Mouse (Mus musculus) gastrocnemius, postnatal 36 days (tissue): ENCODE data around the gene B4galnt4. TPM values are rescaled to one million over a fixed set of nuclear protein-coding genes. Genes with fewer than 3 reads are reported as not detected.
A peak's percentile ranks its signal among the peaks of the same experiment; 100 is the strongest.

Experiments used
- DNase-seq, 2 experiments: peaks; one replicate each; pipeline ENCODE4 v3.0.0; 2022
- intact Hi-C: fragments of 180-260 bp; cut with DNase I; formaldehyde crosslinking; loops from one replicate; pipeline ENCODE4 v1.15.1; 2025
- total RNA-seq, 2 experiments: library from RNA; stranded (reverse); gene quantifications; 2 replicates each; pipeline ENCODE4 v1.2.3; 2021

Gene B4galnt4
- total RNA-seq, 2 experiments from 2014 or later: 0.20 to 0.22 TPM

GRCm38 (mm10) chr7:141064576-141064975 is 3.7 kb downstream of the B4galnt4 start:
- intact Hi-C loops: no loop called here
- DNase-seq: no peak

- intact Hi-C loops: loop anchor here (5.0 kb wide), 2 partner anchors 161 to 221 kb away; partner anchors contain the start of genes Odf3 and Scgb1c1
- no peak for DNase-seq
Observed at GRCm38 (mm10) chr7:141068351-141068750, 7.4 kb downstream of the B4galnt4 start.

GRCm38 (mm10) chr7:141070058-141070862 is 9.4 kb downstream of the B4galnt4 start:
- intact Hi-C loops: no loop called here
- DNase-seq: peak; percentile 57 to 58

GRCm38 (mm10) chr7:141072017-141072745 is 11.3 kb downstream of the B4galnt4 start:
- no peak for DNase-seq
- intact Hi-C loops: no loop called here

GRCm38 (mm10) chr7:141073782-141074181 is 12.9 kb downstream of the B4galnt4 start:
- intact Hi-C loops: no loop called here
- DNase-seq: no peak

- no peak for DNase-seq
- intact Hi-C loops: no loop called here
Observed at GRCm38 (mm10) chr7:141077841-141078240, 16.9 kb downstream of the B4galnt4 start, which contains the start of gene Pkp3. Pkp3 (plus strand) TSS chr7:141078218.

- intact Hi-C loops: no loop called here
- no peak for DNase-seq
Observed at GRCm38 (mm10) chr7:141078876-141079275, 18.0 kb downstream of the B4galnt4 start.

GRCm38 (mm10) chr7:141079481-141080449 is 18.9 kb downstream of the B4galnt4 start:
- intact Hi-C loops: no loop called here
- DNase-seq: no peak

GRCm38 (mm10) chr7:141087894-141088293 is 27.0 kb downstream of the B4galnt4 start:
- no peak for DNase-seq
- intact Hi-C loops: no loop called here

GRCm38 (mm10) chr7:141088473-141088872 is 27.6 kb downstream of the B4galnt4 start:
- intact Hi-C loops: no loop called here
- no peak for DNase-seq

GRCm38 (mm10) chr7:141090228-141090627 is 29.3 kb downstream of the B4galnt4 start:
- intact Hi-C loops: no loop called here
- no peak for DNase-seq

- intact Hi-C loops: loop anchor here (1.0 to 2.0 kb wide), 2 partner anchors 31 to 84 kb away; partner anchors contain the start of gene Ptdss2
Observed at GRCm38 (mm10) chr7:141092051-141092735, 31.3 kb downstream of the B4galnt4 start.

GRCm38 (mm10) chr7:141093950-141094349 is 33.0 kb downstream of the B4galnt4 start:
- DNase-seq: no peak
- intact Hi-C loops: loop anchor here (2.0 kb wide), 1 partner anchor 29 kb away; the partner anchor contains the start of gene Ptdss2

More at GRCm38 (mm10) chr7:141092051-141092735, 31.3 kb downstream of the B4galnt4 start:
- DNase-seq: peak; percentile 73 to 83

- no peak for DNase-seq
- intact Hi-C loops: no loop called here
Observed at GRCm38 (mm10) chr7:141094487-141095205, 33.7 kb downstream of the B4galnt4 start.

GRCm38 (mm10) chr7:141096021-141096420 is 35.1 kb downstream of the B4galnt4 start:
- intact Hi-C loops: no loop called here
- no peak for DNase-seq

GRCm38 (mm10) chr7:141096649-141097056 is 35.7 kb downstream of the B4galnt4 start:
- intact Hi-C loops: no loop called here
- peak in 1 of 2 experiments; percentile 48 for DNase-seq

- DNase-seq: no peak
- intact Hi-C loops: no loop called here
Observed at GRCm38 (mm10) chr7:141097177-141097576, 36.3 kb downstream of the B4galnt4 start.

- intact Hi-C loops: no loop called here
- DNase-seq: no peak
Observed at GRCm38 (mm10) chr7:141099911-141100691, 39.2 kb downstream of the B4galnt4 start, which contains the start of gene Sigirr. Sigirr (minus strand) TSS chr7:141100572.
